Mouse (Mus musculus) heart, embryonic 12.5 days (tissue): ENCODE measurements at regions not wholly inside any gene's neighbourhood (a gene's known extent, or its start where the extent isn't known, plus 50 kb on each side); places are given as distances from the start of the nearest gene placed in this dataset.
"Not testable (repeated sequence)": the region's sequence is repeated elsewhere in the genome, so short reads cannot be mapped to it uniquely, and the experiment has no call there.

Experiments
- ATAC-seq: fragments of 200-750 bp; cut with Nextera tagmentation; 2 replicates; pipeline ENCODE4 v1.8.0; 2017; ENCODE audit warnings: moderate TSS enrichment, moderate library complexity; ENCODE audit not compliant: insufficient number of reproducible peaks, low FRiP score
- H3K27ac ChIP-seq: fragments of 300-500 bp; sonication (generic); 2 replicates; pipeline ENCODE4 v1.5.1; 2016; ENCODE audit warnings: mild to moderate bottlenecking, moderate library complexity; ENCODE audit not compliant: poor library complexity, severe bottlenecking
- H3K27me3 ChIP-seq: fragments of 300-500 bp; sonication (generic); replicated peaks from 2 replicates; pipeline ENCODE4 v1.6.1; 2016; ENCODE audit warnings: mild to moderate bottlenecking, moderate library complexity
- H3K36me3 ChIP-seq: fragments of 300-500 bp; sonication (generic); 2 replicates; pipeline ENCODE4 v1.6.1; 2016; ENCODE audit warnings: mild to moderate bottlenecking, moderate library complexity
- H3K4me1 ChIP-seq: fragments of 300-500 bp; sonication (generic); replicated peaks from 2 replicates; pipeline ENCODE4 v1.6.1; 2016; ENCODE audit warnings: mild to moderate bottlenecking
- H3K4me2 ChIP-seq: fragments of 300-500 bp; sonication (generic); 2 replicates; pipeline ENCODE4 v1.6.1; 2016; ENCODE audit warnings: mild to moderate bottlenecking, moderate library complexity
- H3K4me3 ChIP-seq: fragments of 300-500 bp; sonication (generic); 2 replicates; pipeline ENCODE4 v1.5.1; 2016; ENCODE audit warnings: mild to moderate bottlenecking
- H3K9ac ChIP-seq: fragments of 300-500 bp; sonication (generic); 2 replicates; pipeline ENCODE4 v1.6.1; 2016; ENCODE audit warnings: mild to moderate bottlenecking, moderate library complexity
- H3K9me3 ChIP-seq: fragments of 300-500 bp; sonication (generic); replicated peaks from 2 replicates; pipeline ENCODE4 v1.6.1; 2016; ENCODE audit warnings: mild to moderate bottlenecking, moderate library complexity
- WGBS: fragments of 180-500 bp; shearing (Covaris S2); methylation state at CpG from one replicate; pipeline ENCODE4 v1.1.7; 2016; 5-methylcytosine and 5-hydroxymethylcytosine counted together

DNA sequence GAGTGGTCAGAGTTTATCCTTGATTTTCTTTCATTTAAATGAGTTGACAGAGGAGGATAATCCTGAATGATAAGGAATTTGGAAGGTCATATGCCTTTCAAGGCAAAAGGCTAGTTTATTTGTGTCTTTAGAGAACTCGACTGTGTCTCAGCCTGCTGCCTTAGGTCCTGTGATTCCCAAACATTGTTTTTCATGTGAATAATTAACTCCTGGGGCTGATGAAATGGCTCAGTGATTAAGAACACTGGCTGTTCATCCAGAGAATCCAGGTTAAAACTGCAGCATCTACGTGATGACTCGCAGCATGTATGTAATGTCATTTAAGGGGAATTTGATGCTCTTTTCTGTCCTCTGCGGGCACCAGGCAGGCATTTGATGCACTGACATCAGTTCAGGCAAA lies 1004.2 kb downstream of the Adgrl3 start:
- 62% methylated on average over 4 of the region's 4 CpGs for WGBS
- no peaks in the 10 kb centered on the region for H3K9me3 ChIP-seq
- H3K36me3 ChIP-seq: no peaks in the 10 kb centered on the region
- no peak overlapping the region for H3K9ac ChIP-seq
- H3K27ac ChIP-seq: no peak overlapping the region
- H3K4me3 ChIP-seq: no peak overlapping the region
- no peak overlapping the region for H3K4me2 ChIP-seq
- H3K27me3 ChIP-seq: no peaks in the 10 kb centered on the region
- no peaks in the 10 kb centered on the region for H3K4me1 ChIP-seq
- ATAC-seq: no peak

DNA sequence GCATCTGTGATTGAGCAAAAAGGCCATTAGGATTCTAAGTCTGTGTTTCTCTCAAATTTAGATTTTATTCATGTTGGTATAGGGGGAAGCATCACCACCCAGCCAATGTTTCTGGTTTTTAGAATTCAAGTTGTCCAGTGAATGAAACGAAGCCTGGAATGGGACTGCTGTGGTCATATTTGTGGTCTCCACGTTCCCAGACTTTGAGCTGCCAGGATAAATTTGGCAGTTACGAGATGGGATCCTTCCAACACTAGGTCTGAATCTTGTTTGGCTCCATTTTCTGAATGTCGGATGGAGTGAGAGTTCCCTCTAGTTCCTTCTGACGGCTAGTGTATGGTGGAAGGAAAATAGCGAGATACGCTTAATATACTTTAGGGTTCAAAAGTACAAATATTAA lies 1014.8 kb downstream of the Adgrl3 start:
- no peak overlapping the region for H3K9ac ChIP-seq
- no peaks in the 10 kb centered on the region for H3K9me3 ChIP-seq
- H3K4me1 ChIP-seq: no peaks in the 10 kb centered on the region
- ATAC-seq: no peak
- no peak overlapping the region for H3K4me2 ChIP-seq
- H3K4me3 ChIP-seq: no peak overlapping the region
- no peaks in the 10 kb centered on the region for H3K36me3 ChIP-seq
- 82% methylated on average over 7 of the region's 7 CpGs for WGBS
- H3K27ac ChIP-seq: no peak overlapping the region
- no peaks in the 10 kb centered on the region for H3K27me3 ChIP-seq

DNA sequence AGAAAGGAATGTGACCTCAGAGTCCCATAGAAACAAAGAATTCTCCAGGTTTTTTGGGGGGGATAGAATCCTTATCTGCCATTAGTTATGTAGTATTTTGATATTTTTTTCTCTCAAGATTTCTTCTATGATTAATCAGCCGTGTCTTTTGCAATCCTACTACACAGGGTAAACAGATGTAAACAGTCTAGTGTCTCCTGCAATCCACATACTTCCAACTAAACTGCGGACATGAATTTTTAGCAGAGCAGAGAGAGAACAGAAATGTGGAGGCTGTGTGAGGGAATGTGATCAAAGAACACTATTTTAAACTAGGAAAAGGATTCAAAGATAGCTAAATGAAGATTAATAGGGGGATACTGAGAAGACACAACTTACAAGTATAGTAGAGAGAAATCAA lies 1026.2 kb downstream of the Adgrl3 start:
- Histone ChIP-seq H3K9me3 (no peaks in the 10 kb centered on the region), H3K36me3 (no peaks in the 10 kb centered on the region), H3K27ac (no peak overlapping the region), H3K4me3 (no peak overlapping the region), H3K27me3 (no peaks in the 10 kb centered on the region), H3K4me1 (no peaks in the 10 kb centered on the region), H3K9ac (no peak overlapping the region), H3K4me2 (no peak overlapping the region)
- ATAC-seq: no peak
- WGBS: 72% methylated on average over 2 of the region's 2 CpGs

DNA sequence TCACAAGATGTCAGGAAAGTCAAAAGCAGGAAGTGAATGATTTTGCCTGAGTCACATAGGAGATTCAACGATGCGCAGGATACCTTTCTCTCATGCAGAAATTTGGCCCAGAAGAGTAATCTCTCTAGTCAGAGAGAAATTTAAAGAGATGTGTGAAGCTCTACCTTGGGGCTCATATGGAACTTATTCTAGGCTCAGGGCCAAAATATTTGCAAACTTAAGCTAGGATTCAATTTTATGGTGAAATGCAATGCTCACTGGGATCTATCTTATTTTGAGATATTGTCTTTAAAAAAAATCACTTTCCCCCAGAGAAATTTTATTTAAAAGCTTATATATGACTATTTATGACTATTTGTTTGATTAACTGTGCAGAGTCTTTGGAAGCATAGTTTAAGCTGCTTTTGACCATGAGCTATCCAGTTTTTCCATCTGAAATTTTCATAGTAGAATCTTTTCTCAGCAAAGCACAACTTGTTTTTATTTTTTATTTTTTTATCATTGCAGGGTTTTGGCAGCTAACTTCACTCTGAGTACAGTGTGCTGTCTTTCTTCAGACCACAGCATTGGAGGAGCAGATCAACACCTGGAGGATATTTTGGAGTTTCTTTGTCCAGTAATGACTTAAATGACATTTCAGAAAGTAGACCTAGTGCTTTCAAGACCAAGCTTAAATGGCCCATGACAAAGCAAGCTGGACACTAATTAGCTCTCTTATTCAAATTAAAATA lies 1039.3 kb downstream of the Adgrl3 start:
- ATAC-seq: no peak
- Histone ChIP-seq H3K4me3 (no peak overlapping the region), H3K4me2 (no peak overlapping the region), H3K36me3 (no peaks in the 10 kb centered on the region), H3K9ac (no peak overlapping the region), H3K4me1 (no peaks in the 10 kb centered on the region), H3K9me3 (0 out of 2 replicates have a peak, but pooled peaks cover 4% of the 10 kb centered on the region), H3K27me3 (no peaks in the 10 kb centered on the region), H3K27ac (no peak overlapping the region)
- 92% methylated on average over 2 of the region's 2 CpGs for WGBS

DNA sequence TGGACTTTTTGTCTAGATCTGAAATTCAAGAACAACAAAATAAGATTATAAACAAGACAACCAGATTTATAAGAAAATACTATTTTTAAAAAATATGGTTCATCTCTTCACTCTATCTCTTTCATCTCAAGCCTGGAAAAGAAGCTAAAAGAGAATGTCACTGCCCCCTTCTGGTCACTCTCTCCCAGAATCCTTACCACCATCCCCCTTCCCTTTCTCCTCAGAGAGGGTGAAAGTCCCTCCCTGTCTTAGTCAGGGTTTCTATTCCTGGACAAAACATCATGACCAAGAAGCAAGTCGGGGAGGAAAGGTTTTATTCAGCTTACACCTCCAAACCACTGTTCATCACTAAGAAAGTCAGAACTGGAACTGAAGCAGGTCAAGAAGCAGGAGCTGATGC lies 1040.7 kb downstream of the Adgrl3 start:
- Histone ChIP-seq H3K9ac (no peak overlapping the region), H3K4me2 (no peak overlapping the region), H3K9me3 (0 out of 2 replicates have a peak, but pooled peaks cover 4% of the 10 kb centered on the region), H3K27ac (no peak overlapping the region), H3K4me1 (no peaks in the 10 kb centered on the region), H3K27me3 (no peaks in the 10 kb centered on the region), H3K36me3 (no peaks in the 10 kb centered on the region), H3K4me3 (no peak overlapping the region)
- 20% methylated on average over 1 of the region's 1 CpGs for WGBS
- ATAC-seq: no peak

DNA sequence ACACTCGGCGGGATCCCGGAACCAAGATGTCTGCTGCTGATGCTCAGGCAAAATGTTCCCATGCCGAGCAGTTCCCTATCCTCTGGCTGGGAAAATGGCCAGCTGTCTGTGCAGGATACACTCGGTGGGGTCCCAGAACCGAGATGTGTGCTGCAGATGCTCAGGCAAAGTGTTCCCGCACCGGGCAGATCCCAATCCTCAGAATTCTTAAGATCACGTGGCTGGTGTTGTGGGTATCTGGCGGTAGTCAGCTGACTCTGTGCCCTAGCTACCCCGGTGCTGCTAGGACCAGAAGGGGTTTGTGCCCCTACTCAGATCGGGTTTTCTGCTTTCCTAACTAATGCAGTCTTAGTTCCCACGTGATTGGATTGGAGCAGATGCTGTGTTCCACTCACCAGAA lies 1049.3 kb downstream of the Adgrl3 start:
- ATAC-seq, H3K4me2 ChIP-seq, H3K9me3 ChIP-seq, H3K4me1 ChIP-seq, H3K27me3 ChIP-seq, H3K36me3 ChIP-seq, H3K4me3 ChIP-seq, H3K27ac ChIP-seq, H3K9ac ChIP-seq: not testable (repeated sequence)
- WGBS: 77% methylated on average over 13 of the region's 13 CpGs

DNA sequence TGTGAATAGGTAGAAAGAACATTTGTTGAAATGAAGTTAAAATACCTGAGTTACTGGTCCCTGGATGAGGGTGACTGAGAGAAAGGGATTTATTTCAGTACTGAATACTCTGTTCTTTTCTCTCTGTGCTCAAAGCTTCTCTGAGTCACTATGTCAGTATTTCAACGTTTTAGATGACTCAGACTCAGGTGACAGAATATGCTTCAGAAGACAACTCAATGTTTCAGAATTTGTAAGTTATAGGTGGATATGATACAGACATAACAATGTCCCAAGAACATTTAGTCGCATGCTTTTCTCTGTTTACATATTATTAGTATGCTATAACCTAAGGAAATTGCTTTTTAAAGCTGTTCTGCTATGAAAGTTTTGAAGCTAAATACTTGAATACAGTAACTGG lies 1069.5 kb downstream of the Adgrl3 start:
- H3K27me3 ChIP-seq: no peaks in the 10 kb centered on the region
- H3K4me3 ChIP-seq: no peak overlapping the region
- WGBS: 58% methylated on average over 2 of the region's 2 CpGs
- H3K36me3 ChIP-seq: no peaks in the 10 kb centered on the region
- H3K4me1 ChIP-seq: no peaks in the 10 kb centered on the region
- H3K27ac ChIP-seq: no peak overlapping the region
- no peaks in the 10 kb centered on the region for H3K9me3 ChIP-seq
- no peak overlapping the region for H3K4me2 ChIP-seq
- H3K9ac ChIP-seq: no peak overlapping the region
- no peak for ATAC-seq

DNA sequence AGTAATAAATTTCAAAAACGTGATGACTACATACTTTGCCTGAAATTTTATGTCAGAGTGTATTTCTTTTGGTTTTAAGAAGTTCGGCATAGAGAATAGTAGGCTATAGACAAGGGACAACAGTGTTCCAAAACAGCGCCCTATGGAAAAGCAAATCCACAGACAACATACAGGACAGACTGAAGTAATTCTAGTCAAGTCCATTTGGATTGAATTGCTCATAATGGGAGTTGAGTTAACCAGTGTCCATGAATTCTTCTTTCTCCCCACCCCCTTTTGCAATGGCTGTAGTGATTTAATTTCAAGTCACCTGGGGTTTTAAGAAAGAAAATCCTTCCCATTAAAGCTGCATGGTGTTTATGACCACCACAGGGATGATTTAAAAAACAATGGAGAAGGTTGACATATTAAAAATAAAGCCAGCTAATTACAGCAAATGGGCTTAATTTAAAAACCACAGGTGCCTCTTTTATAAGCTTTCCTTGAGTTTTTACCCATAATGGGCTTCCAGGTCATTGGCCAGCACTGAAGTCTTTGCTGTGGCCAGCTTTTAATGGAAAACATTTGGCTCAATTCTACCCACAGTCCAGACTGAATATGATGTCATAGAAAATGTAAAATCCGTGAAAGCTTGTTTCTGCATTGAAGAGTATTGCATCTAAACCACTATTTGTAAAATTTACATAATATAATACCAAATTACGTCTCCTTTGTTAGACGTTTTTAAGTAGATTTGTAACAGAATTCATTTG lies 1083.3 kb downstream of the Adgrl3 start:
- H3K27me3 ChIP-seq: no peaks in the 10 kb centered on the region
- H3K36me3 ChIP-seq: no peaks in the 10 kb centered on the region
- H3K4me2 ChIP-seq: no peak overlapping the region
- H3K9ac ChIP-seq: no peak overlapping the region
- no peak overlapping the region for H3K27ac ChIP-seq
- WGBS: 81% methylated on average over 6 of the region's 6 CpGs
- H3K4me3 ChIP-seq: no peak overlapping the region
- H3K9me3 ChIP-seq: no peaks in the 10 kb centered on the region
- no peak for ATAC-seq
- no peaks in the 10 kb centered on the region for H3K4me1 ChIP-seq

DNA sequence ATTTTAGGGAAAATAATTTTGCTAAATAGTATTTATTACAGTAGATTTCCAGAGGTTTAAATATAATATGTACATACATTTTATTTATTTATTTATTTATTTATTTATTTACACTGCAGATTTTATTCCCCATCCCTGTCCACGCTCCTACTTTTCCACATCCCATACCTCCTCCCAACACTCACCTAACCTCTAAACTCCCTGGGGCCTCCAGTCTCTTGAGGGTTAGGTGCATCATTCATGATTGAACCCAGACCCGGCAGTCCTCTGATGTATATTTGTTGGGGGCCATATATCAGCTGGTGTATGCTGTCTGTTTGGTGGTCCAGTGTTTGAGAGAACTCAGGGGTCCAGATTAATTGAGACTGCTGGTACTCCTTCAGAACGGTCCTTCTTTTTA lies 1083.9 kb downstream of the Adgrl3 start:
- Histone ChIP-seq H3K4me1 (no peaks in the 10 kb centered on the region), H3K4me3 (no peak overlapping the region), H3K9me3 (no peaks in the 10 kb centered on the region), H3K36me3 (no peaks in the 10 kb centered on the region), H3K9ac (no peak overlapping the region), H3K27ac (no peak overlapping the region), H3K4me2 (no peak overlapping the region), H3K27me3 (no peaks in the 10 kb centered on the region)
- ATAC-seq: no peak
- 80% methylated on average over 3 of the region's 3 CpGs for WGBS

DNA sequence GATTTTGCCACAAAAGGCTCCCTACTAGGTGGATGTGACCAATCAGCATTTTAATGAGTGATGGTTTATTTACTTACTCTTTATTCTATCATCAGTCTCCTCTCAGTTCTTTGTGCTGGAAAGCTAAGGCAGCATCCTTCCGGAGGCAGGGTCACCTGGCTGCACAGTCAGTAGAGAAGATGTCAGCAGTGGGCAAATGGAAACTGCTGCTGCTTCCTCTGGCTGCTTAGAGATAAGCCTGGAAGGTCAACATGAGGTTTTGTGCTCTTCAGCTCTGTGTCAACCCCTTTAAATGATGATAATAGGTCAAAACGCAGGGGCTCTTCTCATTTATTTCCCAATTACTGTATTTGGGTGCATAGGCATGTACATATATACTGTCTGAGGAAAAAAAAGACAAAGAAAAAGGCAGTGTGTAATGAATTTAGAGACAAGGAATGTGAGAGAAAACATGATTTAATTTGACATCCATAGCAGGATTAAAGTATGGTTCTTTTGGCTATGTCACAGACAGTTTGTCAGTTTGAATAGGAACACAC lies 1106.1 kb downstream of the Adgrl3 start:
- no peaks in the 10 kb centered on the region for H3K4me1 ChIP-seq
- no peak overlapping the region for H3K4me2 ChIP-seq
- no peaks in the 10 kb centered on the region for H3K27me3 ChIP-seq
- H3K9ac ChIP-seq: no peak overlapping the region
- H3K36me3 ChIP-seq: no peaks in the 10 kb centered on the region
- no peak for ATAC-seq
- 33% methylated on average over 2 of the region's 2 CpGs for WGBS
- H3K9me3 ChIP-seq: no peaks in the 10 kb centered on the region
- no peak overlapping the region for H3K27ac ChIP-seq
- no peak overlapping the region for H3K4me3 ChIP-seq

DNA sequence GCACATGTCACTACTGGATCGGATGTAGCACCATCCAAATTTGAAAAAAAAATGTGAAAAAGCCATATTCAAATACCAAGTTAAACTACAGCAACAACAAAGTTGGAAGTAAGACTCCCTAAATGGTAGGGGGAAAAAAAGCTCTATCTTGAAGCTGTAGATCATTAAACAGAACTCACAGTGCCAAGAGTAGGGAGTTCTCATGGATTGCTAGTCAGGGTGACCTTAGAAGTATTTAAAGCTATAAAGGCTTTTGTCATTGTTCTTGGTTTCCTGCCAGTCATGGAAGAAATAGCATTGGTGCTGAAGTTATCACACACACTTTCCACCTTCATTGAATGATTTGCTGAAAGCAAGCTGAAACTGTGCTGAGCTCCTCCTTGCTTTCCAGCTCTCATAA lies 1122.1 kb downstream of the Adgrl3 start:
- no peak overlapping the region for H3K9ac ChIP-seq
- H3K36me3 ChIP-seq: no peaks in the 10 kb centered on the region
- no peak for ATAC-seq
- no peaks in the 10 kb centered on the region for H3K27me3 ChIP-seq
- H3K27ac ChIP-seq: no peak overlapping the region
- H3K4me2 ChIP-seq: no peak overlapping the region
- H3K4me1 ChIP-seq: no peaks in the 10 kb centered on the region
- H3K4me3 ChIP-seq: no peak overlapping the region
- WGBS: 94% methylated on average over 1 of the region's 1 CpGs
- no peaks in the 10 kb centered on the region for H3K9me3 ChIP-seq
